Mouse (Mus musculus): ENCODE results near the gene Rapgef1.
"Not testable (repeated sequence)": the region's sequence is repeated elsewhere in the genome, so short reads cannot be mapped to it uniquely, and the experiment has no call there.

The Rapgef1 gene

DNA sequence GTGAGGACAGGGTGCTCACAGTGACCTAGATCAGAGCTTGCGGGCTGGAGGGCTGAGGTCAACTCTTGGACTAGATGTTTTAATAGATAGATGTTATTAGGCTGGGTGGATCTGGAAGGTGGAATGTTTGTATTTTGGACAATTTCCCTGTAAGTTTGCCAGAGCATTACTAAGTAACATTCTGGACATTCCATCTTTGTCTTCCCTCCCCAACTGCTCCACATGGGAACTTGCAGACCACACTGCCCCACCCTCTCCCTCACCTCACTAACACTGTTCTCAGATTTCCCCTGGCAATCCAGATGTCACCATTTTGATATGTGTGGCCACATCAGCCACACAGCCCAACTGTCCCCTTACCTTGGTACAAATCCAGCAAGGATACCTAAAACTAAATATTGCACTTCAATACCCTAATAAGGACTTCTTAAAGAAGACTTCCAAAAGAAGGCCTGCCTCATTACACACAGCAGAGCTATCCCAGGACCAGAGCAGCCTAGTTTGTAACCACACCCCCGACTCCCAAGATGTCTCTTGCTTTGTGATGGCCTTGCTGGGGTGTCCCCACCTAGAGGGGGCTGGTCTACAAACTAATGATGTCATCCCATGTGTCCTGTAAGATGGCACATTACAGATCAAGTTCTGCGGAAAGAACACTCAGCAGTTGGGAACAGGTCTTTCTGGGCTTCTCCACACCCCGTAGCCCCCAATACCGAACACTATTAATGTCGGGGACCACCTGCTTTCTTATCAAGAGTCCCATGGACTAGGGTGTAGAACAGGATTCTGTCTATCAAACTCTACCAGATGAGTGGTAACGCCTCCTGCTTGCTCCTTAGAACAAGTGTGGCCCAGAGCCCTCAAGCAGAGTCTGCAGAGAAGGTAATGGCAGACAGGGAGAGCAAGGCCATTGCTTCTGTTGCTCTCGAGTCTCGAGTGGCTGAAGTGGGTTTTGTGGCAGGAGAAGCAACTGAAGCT, 83.9 kb downstream of the Rapgef1 start:
- DNase-seq (ENCODE audit: low read depth, low spot score), result no peak

DNA sequence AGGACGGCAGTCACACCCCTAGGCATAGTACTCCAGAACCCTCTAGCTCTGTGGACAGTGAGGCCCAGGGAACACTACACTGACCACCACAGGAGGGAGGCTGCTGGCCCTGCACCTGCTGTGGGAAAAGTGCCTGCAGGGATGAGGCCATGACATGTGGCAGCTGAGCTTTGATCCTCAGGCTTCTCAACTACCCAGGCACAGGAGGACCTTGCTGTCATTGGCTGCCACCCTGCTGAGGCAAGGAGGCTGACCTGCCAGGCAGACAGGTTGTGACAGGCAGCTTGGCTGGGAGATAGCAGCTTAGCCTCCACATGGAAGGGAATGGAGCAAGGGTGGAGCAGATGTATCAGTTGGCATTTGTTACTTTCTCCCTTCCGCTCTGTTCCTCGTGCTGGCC, 86.0 kb downstream of the Rapgef1 start:
- DNase-seq (ENCODE audit: low read depth, low spot score), result peak; percentile 39

DNA sequence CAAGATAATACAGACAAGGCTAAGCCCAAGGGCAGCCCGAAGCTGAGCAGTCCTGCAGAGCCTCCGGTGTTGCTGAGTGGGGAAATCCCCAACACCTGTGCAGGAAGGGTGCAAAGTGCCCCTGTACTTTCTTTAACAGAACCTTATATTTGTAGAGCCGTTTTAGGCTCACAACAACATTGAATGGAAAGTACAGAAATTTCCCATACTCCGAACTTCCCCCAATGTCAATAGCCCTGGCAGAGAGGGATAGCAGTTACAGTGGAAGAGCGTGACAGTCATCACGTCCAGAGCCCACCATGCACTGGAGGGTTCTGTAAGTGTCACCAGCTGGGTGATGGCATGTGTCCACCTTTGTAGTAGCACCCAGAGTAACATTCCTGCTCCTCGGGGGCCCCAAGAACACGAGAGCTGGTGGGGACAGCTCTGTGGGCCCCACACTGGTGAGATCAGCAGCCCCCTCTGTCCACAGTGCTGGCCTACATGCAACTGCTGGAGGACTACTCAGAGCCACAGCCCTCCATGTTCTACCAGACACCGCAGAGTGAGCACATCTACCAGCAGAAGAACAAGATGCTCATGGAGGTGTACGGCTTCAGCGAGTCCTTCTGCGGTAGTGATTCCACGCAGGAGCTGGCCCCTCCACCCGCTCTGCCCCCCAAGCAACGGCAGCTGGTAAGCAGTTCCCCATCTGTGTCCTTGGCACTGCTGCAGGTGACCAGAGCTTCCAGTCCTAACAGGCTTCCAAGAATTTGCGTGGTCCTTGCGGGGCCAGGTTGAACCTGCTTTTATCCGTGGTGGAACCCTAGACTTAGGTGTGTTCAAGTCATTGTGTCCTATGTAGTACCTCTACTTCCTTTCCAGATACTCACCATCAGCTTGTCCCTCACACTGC, 87.5 kb downstream of the Rapgef1 start:
- peak; percentile 92 for DNase-seq (ENCODE audit: low read depth, low spot score)

DNA sequence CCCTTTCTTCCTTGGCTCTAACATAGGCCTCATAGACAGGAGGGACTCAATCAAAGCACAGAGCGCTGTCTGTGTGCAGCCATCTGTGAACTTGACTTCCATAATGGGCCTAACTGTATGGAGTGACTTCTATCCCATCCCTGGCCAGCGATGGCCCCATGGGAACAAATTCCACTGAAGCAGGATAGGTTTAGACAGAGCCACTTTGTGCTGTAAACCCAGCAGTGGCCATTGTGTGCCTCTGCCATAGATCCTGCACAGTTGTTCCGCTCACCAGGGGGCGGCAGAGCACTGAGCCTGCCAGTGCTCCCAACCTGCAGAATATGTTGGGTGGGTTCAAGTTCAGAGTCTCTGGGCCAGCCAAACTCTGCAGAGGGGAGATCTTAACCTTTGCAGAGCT, 88.2 kb downstream of the Rapgef1 start:
- DNase-seq (ENCODE audit: low read depth, low spot score), result peak; percentile 60

- DNase-seq (ENCODE audit: low read depth, low spot score), result not testable (repeated sequence)
These were observed 88.7 kb downstream of the Rapgef1 start for GRCm38 (mm10) chr2:29708209-29708608.

DNA sequence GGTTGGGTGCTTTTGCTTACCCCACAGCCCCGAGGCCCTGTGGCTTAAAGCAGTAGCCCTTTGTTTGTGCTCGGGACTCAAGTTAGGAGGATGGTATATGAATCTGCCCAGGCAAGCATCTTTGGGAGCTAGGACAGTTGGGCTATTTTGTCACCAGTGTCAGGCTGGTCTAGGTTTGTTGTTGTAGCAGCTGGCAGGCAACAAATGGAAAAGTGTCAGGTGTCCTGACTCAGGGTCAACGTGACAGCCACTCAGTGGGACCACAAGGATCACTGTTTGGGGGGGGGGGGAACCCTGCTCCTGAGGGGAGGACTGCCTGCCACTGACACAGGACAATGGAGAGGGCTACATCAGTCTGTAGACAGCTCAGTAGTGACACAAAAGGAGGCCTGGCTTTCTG, 91.5 kb downstream of the Rapgef1 start:
- DNase-seq (ENCODE audit: low read depth, low spot score), result no peak

DNA sequence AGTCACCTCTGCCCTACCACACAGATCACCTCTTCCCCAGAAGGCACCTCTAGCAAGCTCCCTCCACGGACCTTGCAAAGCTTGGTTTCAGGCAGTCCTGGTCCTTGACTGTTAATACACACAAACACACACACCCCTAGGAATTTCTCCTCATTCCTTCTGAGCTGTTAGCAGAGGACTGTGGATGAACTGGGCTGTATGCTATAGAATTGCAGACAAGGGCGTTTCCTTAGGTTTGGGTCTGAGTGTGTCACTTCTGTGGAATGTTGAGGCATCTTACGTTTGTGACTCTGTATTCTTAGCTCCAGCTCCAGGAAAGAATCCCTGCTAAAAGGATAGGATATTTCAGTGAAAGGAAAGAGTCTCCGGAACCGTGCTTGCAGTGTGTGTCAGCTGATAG, 92.4 kb downstream of the Rapgef1 start:
- no peak for DNase-seq (ENCODE audit: low read depth, low spot score)

DNA sequence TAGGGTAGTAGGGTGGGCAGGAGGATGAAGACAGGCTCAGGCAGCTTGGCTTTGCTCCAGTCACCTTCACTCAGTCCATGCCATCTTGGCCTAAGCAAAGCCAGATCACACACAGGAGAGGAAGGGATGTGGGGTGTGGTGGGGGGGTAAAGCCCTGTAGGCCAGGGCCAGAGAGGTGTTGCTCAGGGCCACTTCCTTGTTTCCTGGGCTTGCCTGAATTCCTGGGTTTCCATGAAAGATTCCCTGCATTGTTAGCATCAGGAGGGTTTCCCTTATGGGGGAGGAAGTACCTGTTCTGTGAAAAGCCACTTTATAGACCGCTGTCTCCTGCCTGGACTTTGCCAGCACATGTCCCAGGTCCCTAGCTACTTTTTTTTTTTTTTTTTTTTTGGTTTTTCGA, 94.0 kb downstream of the Rapgef1 start:
- no peak for DNase-seq (ENCODE audit: low read depth, low spot score)

GRCm38 (mm10) chr2:29714127-29714526, 94.6 kb downstream of the Rapgef1 start:
- no peak for DNase-seq (ENCODE audit: low read depth, low spot score)

GRCm38 (mm10) chr2:29716143-29716542, 96.6 kb downstream of the Rapgef1 start:
- no peak for DNase-seq (ENCODE audit: low read depth, low spot score)

- no peak for DNase-seq (ENCODE audit: low read depth, low spot score)
These were observed 97.2 kb downstream of the Rapgef1 start for GRCm38 (mm10) chr2:29716691-29717090.

GRCm38 (mm10) chr2:29718581-29718980, 99.1 kb downstream of the Rapgef1 start:
- no peak for DNase-seq (ENCODE audit: low read depth, low spot score)

DNA sequence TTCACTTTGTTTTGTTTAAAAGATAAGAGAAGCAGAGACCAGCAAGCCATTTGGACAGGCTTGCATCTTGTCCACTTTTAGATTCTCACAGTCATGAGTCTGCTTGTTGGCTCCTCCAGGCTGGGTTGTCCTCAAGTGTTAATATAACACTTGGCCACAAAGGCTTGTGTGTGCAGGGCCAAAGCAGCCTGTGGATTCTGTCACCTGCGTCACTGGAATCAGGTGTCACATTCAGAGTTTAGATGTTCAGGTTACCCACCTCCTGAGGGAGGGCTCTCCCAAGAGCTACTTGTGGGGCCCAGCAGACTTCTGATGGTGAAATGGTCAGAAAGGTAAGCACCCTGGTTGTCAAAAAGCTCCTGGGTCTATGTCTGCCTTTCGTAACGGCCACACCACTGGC, 103.6 kb downstream of the Rapgef1 start:
- no peak for DNase-seq (ENCODE audit: low read depth, low spot score)

GRCm38 (mm10) chr2:29724664-29725365, 105.3 kb downstream of the Rapgef1 start:
- DNase-seq (ENCODE audit: low read depth, low spot score), result no peak

- DNase-seq (ENCODE audit: low read depth, low spot score), result no peak
These were observed 110.0 kb downstream of the Rapgef1 start for GRCm38 (mm10) chr2:29729500-29729899.

DNA sequence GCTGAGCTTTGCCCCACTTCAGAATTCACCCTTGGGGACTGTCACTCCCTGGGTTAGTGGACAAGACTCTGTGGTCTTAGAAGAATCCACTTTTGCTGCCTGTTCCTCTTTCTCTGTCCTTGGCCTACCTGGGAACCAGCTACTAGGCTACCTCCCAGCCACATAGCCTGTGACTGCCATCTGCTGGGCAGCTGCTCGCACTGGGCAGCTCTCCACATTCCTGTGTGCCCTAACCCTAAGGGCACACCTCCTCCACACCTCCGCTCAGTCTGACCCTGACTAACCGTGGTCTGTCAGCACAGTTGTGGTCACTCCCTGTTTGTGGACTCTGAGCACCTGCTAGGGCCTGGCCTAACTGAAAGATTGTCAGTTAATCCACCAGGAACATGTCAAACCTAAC, 112.0 kb downstream of the Rapgef1 start:
- DNase-seq (ENCODE audit: low read depth, low spot score), result peak; percentile 40

DNA sequence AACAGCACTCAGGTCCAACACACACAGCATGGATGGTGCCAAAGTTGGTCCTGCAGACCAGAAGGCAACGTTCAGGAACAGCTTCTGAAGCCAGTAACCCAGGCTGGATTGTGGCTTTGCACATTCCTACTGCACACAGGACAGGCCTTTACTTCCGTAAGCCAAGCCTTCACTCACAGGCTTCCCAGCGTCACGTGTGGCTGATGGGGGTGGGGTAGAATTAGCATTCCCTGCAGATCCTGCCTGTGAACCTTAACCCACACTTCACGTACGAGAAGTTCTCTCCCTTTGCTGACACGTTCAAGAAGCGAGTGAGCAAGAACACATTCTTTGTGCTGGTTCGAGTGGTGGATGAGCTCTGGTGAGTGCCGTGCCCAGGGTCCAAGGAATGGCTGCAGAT, 113.0 kb downstream of the Rapgef1 start:
- no peak for DNase-seq (ENCODE audit: low read depth, low spot score)

GRCm38 (mm10) chr2:29733348-29733747, 113.8 kb downstream of the Rapgef1 start:
- no peak for DNase-seq (ENCODE audit: low read depth, low spot score)

- DNase-seq (ENCODE audit: low read depth, low spot score), result no peak
These were observed 116.2 kb downstream of the Rapgef1 start for GRCm38 (mm10) chr2:29735708-29736107.

- no peak for DNase-seq (ENCODE audit: low read depth, low spot score)
These were observed 117.8 kb downstream of the Rapgef1 start for GRCm38 (mm10) chr2:29737209-29737925.

DNA sequence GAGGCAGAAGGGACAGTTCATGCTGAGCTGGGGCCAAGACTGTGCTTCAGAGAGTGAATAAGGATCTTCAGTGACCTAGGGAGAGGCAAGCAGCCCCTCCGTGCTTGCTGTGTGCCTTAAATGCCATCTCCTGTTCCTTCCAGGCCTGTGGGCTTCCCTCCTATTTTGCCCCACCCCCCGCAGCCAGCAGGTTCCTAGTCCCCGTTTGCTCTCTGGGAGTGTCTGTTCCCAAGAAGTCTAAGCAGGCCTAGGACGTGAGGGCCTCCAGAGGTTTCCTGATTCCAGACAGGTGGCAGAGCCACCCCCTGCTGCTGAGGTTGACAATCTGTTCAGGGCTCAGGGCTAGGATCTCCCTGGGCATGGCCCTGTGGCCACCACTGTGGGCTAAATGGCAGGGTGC, 119.3 kb downstream of the Rapgef1 start:
- DNase-seq (ENCODE audit: low read depth, low spot score), result no peak

Measured in A20 (cell line).